Mouse (Mus musculus): ENCODE results near the gene Grin2d. TPM values are rescaled to one million over a fixed set of nuclear protein-coding genes. Genes with fewer than 3 reads are reported as not detected.
A peak's percentile ranks its signal among the peaks of the same experiment; 100 is the strongest.

Grin2d gene
- total RNA-seq, 2 experiments from 2014 or later = 10.7 to 10.9 TPM

GRCm38 (mm10) chr7:45812921-45813320, 65.3 kb downstream of the Grin2d start:
- no peak for DNase-seq (ENCODE audit: low spot score in 2 of 2)

GRCm38 (mm10) chr7:45809276-45810075, 68.7 kb downstream of the Grin2d start:
- DNase-seq (ENCODE audit: low spot score in 2 of 2) = no peak

- no peak for DNase-seq (ENCODE audit: low spot score in 2 of 2)
Measured at GRCm38 (mm10) chr7:45808471-45808870, 69.7 kb downstream of the Grin2d start.

- no peak for DNase-seq (ENCODE audit: low spot score in 2 of 2)
Measured at GRCm38 (mm10) chr7:45805941-45806340, 72.2 kb downstream of the Grin2d start.

GRCm38 (mm10) chr7:45802551-45802950, 75.6 kb downstream of the Grin2d start:
- no peak for DNase-seq (ENCODE audit: low spot score in 2 of 2)

DNA sequence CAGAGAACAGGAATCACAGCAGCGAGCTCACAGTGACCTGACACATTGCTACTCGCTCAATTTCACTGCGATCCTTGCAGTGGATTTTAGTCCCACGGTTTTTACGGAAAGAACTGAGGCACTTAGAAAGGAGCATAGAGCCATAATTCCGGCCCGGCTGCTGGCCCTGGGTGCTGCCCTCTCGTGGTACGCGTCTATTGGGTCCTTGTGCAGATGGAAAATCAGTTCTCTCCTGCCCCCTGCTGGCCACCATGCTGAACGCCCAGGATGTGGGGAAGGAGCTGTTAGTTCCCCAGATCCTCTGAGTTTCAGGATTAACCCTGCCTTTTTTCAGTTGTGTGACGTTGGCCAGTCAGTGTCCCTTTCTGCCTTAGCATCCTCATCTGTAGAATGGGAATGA, 76.8 kb downstream of the Grin2d start:
- peak; percentile 94 to 97 for DNase-seq (ENCODE audit: low spot score in 2 of 2)

DNA sequence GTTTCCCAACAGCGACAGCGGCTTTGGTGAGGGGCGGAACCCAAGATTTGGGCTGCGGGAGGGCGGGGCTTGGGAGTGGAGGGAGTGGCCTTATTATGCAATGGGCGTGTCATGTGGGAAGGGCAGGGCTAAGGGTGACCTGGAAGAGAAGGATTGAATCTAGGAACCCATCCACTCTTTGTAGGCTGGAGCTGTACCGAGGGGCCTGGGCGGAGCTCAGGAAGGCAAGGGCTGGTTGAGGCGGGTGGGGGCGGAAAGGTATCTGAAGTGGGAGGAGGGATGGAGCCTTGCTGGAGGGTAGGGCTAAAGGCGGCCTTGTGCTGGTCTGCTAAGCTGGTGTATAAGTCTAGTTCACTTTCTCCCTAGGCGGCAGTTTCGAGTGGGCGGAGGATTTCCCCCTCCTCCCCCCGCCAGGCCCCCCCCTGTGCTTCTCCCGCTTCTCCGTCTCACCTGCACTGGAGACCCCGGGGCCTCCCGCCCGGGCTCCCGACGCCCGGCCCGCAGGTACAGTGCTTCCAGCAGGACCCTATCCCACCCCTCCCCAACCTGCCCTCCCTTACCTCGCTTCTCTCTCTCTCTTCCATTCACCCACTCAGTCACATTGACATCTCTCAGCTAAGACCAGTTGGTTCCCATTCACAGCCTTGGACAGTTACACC, 77.5 kb downstream of the Grin2d start:
- no peak for DNase-seq (ENCODE audit: low spot score in 2 of 2)

- no peak for DNase-seq (ENCODE audit: low spot score in 2 of 2)
Measured at GRCm38 (mm10) chr7:45800001-45800400, 78.2 kb downstream of the Grin2d start.

GRCm38 (mm10) chr7:45798931-45799330, 79.2 kb downstream of the Grin2d start:
- no peak for DNase-seq (ENCODE audit: low spot score in 2 of 2)

- no peak for DNase-seq (ENCODE audit: low spot score in 2 of 2)
Measured at GRCm38 (mm10) chr7:45798511-45798836, 79.7 kb downstream of the Grin2d start.

- DNase-seq (ENCODE audit: low spot score in 2 of 2) = no peak
Measured at GRCm38 (mm10) chr7:45797661-45798510, 80.3 kb downstream of the Grin2d start.

DNA sequence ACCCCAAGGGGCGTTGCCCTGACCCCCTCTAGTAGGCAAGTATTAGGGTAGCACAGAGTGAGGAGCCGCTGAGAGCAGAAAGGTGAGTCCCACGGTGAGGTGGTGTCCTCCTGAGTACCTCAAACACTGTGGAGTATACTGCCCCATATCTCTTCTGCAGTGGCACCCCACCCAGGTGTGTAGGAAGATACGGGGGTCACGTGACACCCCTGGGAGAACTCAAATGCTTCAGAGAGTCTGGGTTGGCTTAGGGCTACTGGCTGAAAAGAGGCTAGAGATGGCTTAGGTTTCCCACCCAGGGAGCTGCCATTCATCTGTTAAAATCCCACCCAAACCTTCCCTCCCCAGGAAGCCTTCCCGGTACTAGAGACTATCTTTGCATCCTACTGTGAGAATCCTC, 81.2 kb downstream of the Grin2d start:
- DNase-seq (ENCODE audit: low spot score in 2 of 2) = no peak

GRCm38 (mm10) chr7:45794971-45795370, 83.2 kb downstream of the Grin2d start:
- DNase-seq (ENCODE audit: low spot score in 2 of 2) = no peak

- no peak for DNase-seq (ENCODE audit: low spot score in 2 of 2)
Measured at GRCm38 (mm10) chr7:45793969-45794585, 84.1 kb downstream of the Grin2d start.

- DNase-seq (ENCODE audit: low spot score in 2 of 2) = no peak
Measured at GRCm38 (mm10) chr7:45793240-45793639, 84.9 kb downstream of the Grin2d start.

GRCm38 (mm10) chr7:45791756-45792490, 86.3 kb downstream of the Grin2d start:
- no peak for DNase-seq (ENCODE audit: low spot score in 2 of 2)

GRCm38 (mm10) chr7:45790721-45791120, 87.5 kb downstream of the Grin2d start:
- no peak for DNase-seq (ENCODE audit: low spot score in 2 of 2)

GRCm38 (mm10) chr7:45787642-45788041, 90.5 kb downstream of the Grin2d start:
- no peak for DNase-seq (ENCODE audit: low spot score in 2 of 2)

GRCm38 (mm10) chr7:45786661-45787413, 91.3 kb downstream of the Grin2d start:
- DNase-seq (ENCODE audit: low spot score in 2 of 2) = peak in 1 of 2 experiments; percentile 53

DNA sequence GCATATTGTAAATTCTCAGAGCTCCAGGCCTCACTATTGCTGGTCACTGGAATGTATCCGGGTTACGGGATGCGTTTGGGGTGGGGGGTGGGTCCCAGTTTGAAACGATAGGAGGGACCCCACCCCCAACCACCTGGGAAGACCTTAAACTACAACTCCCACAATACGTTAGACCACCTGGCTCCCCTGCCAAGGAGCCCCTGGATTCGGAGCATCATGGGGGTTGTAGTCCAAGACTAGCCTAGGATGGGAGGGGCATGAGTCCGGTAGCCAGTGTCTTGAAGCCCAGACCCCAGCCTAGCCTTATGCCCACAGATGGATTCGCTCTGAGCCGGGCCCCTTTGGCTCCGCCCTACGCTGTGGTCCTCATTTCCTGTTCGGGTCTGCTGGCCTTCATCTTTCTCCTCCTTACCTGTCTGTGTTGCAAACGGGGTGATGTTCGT, 92.0 kb downstream of the Grin2d start:
- peak in 1 of 2 experiments; percentile 27 for DNase-seq (ENCODE audit: low spot score in 2 of 2)

Data from left cerebral cortex, adult 18-20 months (tissue).